Mouse (Mus musculus) CH12.LX (cell line): ENCODE results near the gene Entpd2. TPM values are rescaled to one million over a fixed set of nuclear protein-coding genes. Genes with fewer than 3 reads are reported as not detected.

Experiments used
- DNase-seq: peaks from one replicate; pipeline ENCODE4 v3.0.0-alpha.2; 2013; ENCODE audit errors: extremely low read depth
- H3K27ac ChIP-seq: 2 replicates; pipeline ENCODE4 v1.5.1; 2012; ENCODE audit warnings: low read depth, mild to moderate bottlenecking, control low read depth, moderate library complexity; ENCODE audit not compliant: insufficient read depth
- H3K27me3 ChIP-seq: replicated peaks from 2 replicates; pipeline ENCODE3; 2012; ENCODE audit warnings: inconsistent platforms
- H3K36me3 ChIP-seq, 2 experiments: replicated peaks in 1 of 2; 2 replicates each; pipeline versions ENCODE3 to v1.6.1; 2012; ENCODE audit warnings: inconsistent platforms in 1 of 2, low read length in 1 of 2, mild to moderate bottlenecking in 1 of 2, mixed read lengths in 1 of 2, moderate library complexity in 1 of 2; ENCODE audit not compliant: control insufficient read depth in 1 of 2, insufficient read depth in 1 of 2
- H3K4me1 ChIP-seq, 2 experiments: 2 replicates each; pipeline ENCODE4 v1.6.1; 2012; ENCODE audit warnings: inconsistent platforms in 1 of 2, moderate library complexity in 1 of 2; ENCODE audit not compliant: insufficient read depth in 2 of 2, control insufficient read depth in 1 of 2
- H3K4me2 ChIP-seq: 2 replicates; pipeline ENCODE4 v1.6.1; 2012; ENCODE audit warnings: low read depth, mild to moderate bottlenecking, control low read depth; ENCODE audit not compliant: poor library complexity, insufficient read depth, severe bottlenecking
- H3K4me3 ChIP-seq, 3 experiments: fragments of 150-350 bp in 1 of 3; sonication (generic) in 1 of 3; replicated peaks in 1 of 3; 2 replicates each; pipeline versions ENCODE3 to v1.5.1; 2011 to 2012; ENCODE audit warnings: low read depth in 2 of 3, low read length in 2 of 3, mild to moderate bottlenecking in 2 of 3, moderate library complexity in 2 of 3, control low read depth in 1 of 3, improper control_type of control experiment in 1 of 3, inconsistent platforms in 1 of 3, mixed read lengths in 1 of 3; ENCODE audit not compliant: poor library complexity in 1 of 3
- H3K79me2 ChIP-seq: replicated peaks from 2 replicates; pipeline ENCODE4 v1.6.1; 2012; ENCODE audit warnings: mild to moderate bottlenecking, moderate library complexity; ENCODE audit not compliant: control insufficient read depth, poor library complexity, insufficient read depth, severe bottlenecking; ENCODE audit errors: extremely low read depth
- H3K9ac ChIP-seq: 2 replicates; pipeline ENCODE4 v1.6.1; 2012; ENCODE audit warnings: low read depth, mild to moderate bottlenecking, control low read depth, moderate library complexity; ENCODE audit not compliant: insufficient read depth
- H3K9me3 ChIP-seq: replicated peaks from 2 replicates; pipeline ENCODE3; 2012; ENCODE audit warnings: low read length, inconsistent platforms, mixed read lengths
- CTCF ChIP-seq, 2 experiments: IDR thresholded peaks in 1 of 2; conservative IDR thresholded peaks in 1 of 2; 2 replicates each; pipeline ENCODE4 v1.5.1; 2011 to 2012; ENCODE audit warnings: low read depth in 2 of 2, low read length in 2 of 2, improper control_type of control experiment in 1 of 2, inconsistent platforms in 1 of 2, mild to moderate bottlenecking in 1 of 2, moderate library complexity in 1 of 2
- E2F4 ChIP-seq: IDR thresholded peaks from 2 replicates; pipeline ENCODE4 v1.6.1; 2011; ENCODE audit warnings: low read depth, low read length, improper control_type of control experiment; ENCODE audit not compliant: insufficient replicate concordance
- GABPA ChIP-seq: IDR thresholded peaks from 2 replicates; pipeline ENCODE4 v1.6.1; 2012; ENCODE audit warnings: low read depth, low read length, improper control_type of control experiment, inconsistent platforms; ENCODE audit not compliant: insufficient replicate concordance
- HCFC1 ChIP-seq: IDR thresholded peaks from 2 replicates; pipeline ENCODE4 v1.6.1; 2012; ENCODE audit warnings: low read depth, mild to moderate bottlenecking, inconsistent platforms, low read length, improper control_type of control experiment
- JUN ChIP-seq: IDR thresholded peaks from 2 replicates; pipeline ENCODE4 v1.6.1; 2011; ENCODE audit warnings: low read depth, mild to moderate bottlenecking, low read length, improper control_type of control experiment, moderate library complexity; ENCODE audit not compliant: insufficient read depth
- JUND ChIP-seq: conservative IDR thresholded peaks from 2 replicates; pipeline ENCODE4 v1.6.1; 2011; ENCODE audit warnings: low read depth, low read length, improper control_type of control experiment
- MAFK ChIP-seq: IDR thresholded peaks from 2 replicates; pipeline ENCODE4 v1.6.1; 2011; ENCODE audit warnings: low read length, improper control_type of control experiment; ENCODE audit not compliant: insufficient replicate concordance
- MAX ChIP-seq: IDR thresholded peaks from 2 replicates; pipeline ENCODE4 v1.6.1; 2011; ENCODE audit warnings: low read length, improper control_type of control experiment
- POLR2A ChIP-seq: IDR thresholded peaks from 2 replicates; pipeline ENCODE4 v1.6.1; 2011; ENCODE audit warnings: low read depth, mild to moderate bottlenecking, improper control_type of control experiment, low read length
- POLR2AphosphoS2 ChIP-seq: IDR thresholded peaks from 2 replicates; pipeline ENCODE4 v1.6.1; 2011; ENCODE audit warnings: low read depth, low read length, improper control_type of control experiment
- RAD21 ChIP-seq: IDR thresholded peaks from 2 replicates; pipeline ENCODE4 v1.6.1; 2011; ENCODE audit warnings: low read depth, mild to moderate bottlenecking, low read length, improper control_type of control experiment, moderate library complexity
- SIN3A ChIP-seq: IDR thresholded peaks from 2 replicates; pipeline ENCODE4 v1.6.1; 2012; ENCODE audit warnings: low read length, improper control_type of control experiment, inconsistent platforms
- SMC3 ChIP-seq: IDR thresholded peaks from 2 replicates; pipeline ENCODE4 v1.6.1; 2011; ENCODE audit warnings: low read depth, low read length, improper control_type of control experiment
- UBTF ChIP-seq: IDR thresholded peaks from 2 replicates; pipeline ENCODE4 v1.6.1; 2012; ENCODE audit warnings: low read depth, mild to moderate bottlenecking, inconsistent platforms, low read length, improper control_type of control experiment, moderate library complexity
- USF2 ChIP-seq: conservative IDR thresholded peaks from 2 replicates; pipeline ENCODE4 v1.6.1; 2011; ENCODE audit warnings: low read depth, low read length, improper control_type of control experiment
- ZC3H11A ChIP-seq: IDR thresholded peaks from 2 replicates; pipeline ENCODE4 v1.6.1; 2012; ENCODE audit warnings: low read depth, mild to moderate bottlenecking, inconsistent platforms, low read length, improper control_type of control experiment
- dilution Hi-C: fragments of 300-500 bp; cut with MboI; formaldehyde crosslinking; loops from 2 replicates; pipeline ENCODE4 v1.14.3; 2020; ENCODE audit warnings: low sequenced_read_pairs; ENCODE audit not compliant: extremely low pct_unique_long_range_greater_than_20kb, extremely low pct_ligation_motif_present
- in situ Hi-C: fragments of 300-500 bp; cut with MboI; formaldehyde crosslinking; loops from 3 replicates; pipeline ENCODE4 v1.14.3; 2019; ENCODE audit warnings: low sequenced_read_pairs, low pct_ligation_motif_present, low pct_unique_long_range_greater_than_20kb, mixed read lengths
- polyA plus RNA-seq: library from polyadenylated mRNA; unstranded; fragments of >175 nt; gene quantifications from 2 replicates; pipeline ENCODE4 v1.2.1, GENCODE M21; 2012; ENCODE audit warnings: low read depth; ENCODE audit not compliant: insufficient read length
- total RNA-seq, 2 experiments: library from RNA; depleted of rRNA; stranded (reverse); fragments of 300-350 nt in 1 of 2; fragments of >200 nt in 1 of 2; gene quantifications; 2 replicates each; pipeline ENCODE4 v1.2.3; 2012 to 2014

Gene Entpd2
- total and polyA plus RNA-seq, 3 experiments, result not detected

DNA sequence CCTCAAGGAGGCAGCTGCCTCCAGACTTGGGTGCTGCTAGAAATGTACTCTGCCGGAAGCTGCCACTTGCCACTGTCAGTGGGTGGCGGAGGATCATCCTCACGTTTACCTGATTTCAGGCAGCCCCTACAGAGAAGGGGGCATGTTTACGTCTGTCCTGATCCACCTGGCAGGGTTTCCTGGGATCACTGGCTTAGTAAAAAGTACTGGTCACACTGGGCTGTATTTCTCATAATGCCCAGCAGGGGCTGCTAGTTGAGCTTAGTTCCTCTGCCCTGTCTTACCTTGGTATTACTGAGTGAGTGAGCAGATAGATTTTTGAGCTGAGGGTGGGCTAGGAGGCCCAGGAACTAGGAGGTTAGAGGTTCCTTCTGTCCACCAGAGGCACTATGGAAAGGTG is 19.1 kb upstream of the Entpd2 start:
- DNase-seq, result peak; percentile 51
- peaks cover 12 to 16% of the 10 kb centered on the region in 2 experiments for H3K4me1 ChIP-seq
- TF ChIP-seq JUN (no peak), E2F4 (no peak), SIN3A (no peak), USF2 (no peak), RAD21 (peak; percentile 70), CTCF (conservative IDR thresholded peaks at IDR 0.05 in 1 of 2, IDR thresholded peaks at IDR 0.05 in 1 of 2; ENCODE audit: low read depth in 2 of 2, low read length in 2 of 2) (peak; percentile 83 to 84), JUND (no peak), MAX (no peak), SMC3 (peak; percentile 74), POLR2A (no peak)
- in situ Hi-C loops (no loop called here), dilution Hi-C loops (no loop called here)
- no peaks in the 10 kb centered on the region for H3K27me3 ChIP-seq
- H3K4me2 ChIP-seq, result no peak overlapping the region
- H3K79me2 ChIP-seq, result no peaks in the 10 kb centered on the region
- no peak overlapping the region for H3K27ac ChIP-seq
- H3K4me3 ChIP-seq, result no peak overlapping the region
- no peak overlapping the region for H3K9ac ChIP-seq
- H3K9me3 ChIP-seq, result no peaks in the 10 kb centered on the region
- peaks cover 23 to 47% of the 10 kb centered on the region in 2 experiments for H3K36me3 ChIP-seq

DNA sequence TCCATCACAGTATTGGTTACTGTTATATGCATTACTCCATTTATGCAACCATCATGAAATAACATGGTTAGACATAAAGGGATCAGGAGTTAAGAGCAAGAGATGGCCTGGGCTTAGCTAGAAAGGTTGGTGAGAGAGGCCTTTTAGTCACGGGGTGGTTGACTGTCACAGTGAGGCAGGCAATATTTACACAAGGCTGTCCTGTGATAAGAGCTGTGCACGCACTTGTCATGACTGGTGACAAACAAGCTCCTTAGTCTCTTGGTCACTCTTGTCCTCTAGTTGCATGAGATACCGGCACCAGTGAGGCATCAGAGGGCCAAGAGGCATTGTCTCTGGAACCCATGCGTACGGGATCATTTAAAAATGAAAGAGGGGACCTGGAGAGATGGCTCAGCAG is 11.2 kb upstream of the Entpd2 start:
- DNase-seq, result no peak
- no peak overlapping the region for H3K9ac ChIP-seq
- no peak overlapping the region for H3K4me2 ChIP-seq
- H3K4me1 ChIP-seq, result peaks cover 2 to 5% of the 10 kb centered on the region in 2 experiments; a peak in 2 of 4 replicates
- H3K27me3 ChIP-seq, result peaks cover 22% of the 10 kb centered on the region
- H3K9me3 ChIP-seq, result no peaks in the 10 kb centered on the region
- no peak overlapping the region for H3K4me3 ChIP-seq
- H3K79me2 ChIP-seq, result no peaks in the 10 kb centered on the region
- in situ Hi-C loops, result no loop called here
- H3K27ac ChIP-seq, result no peak overlapping the region
- no peaks in the 10 kb centered on the region for H3K36me3 ChIP-seq
- dilution Hi-C loops, result no loop called here
- no peak for TF ChIP-seq UBTF
- no peak for TF ChIP-seq SMC3

DNA sequence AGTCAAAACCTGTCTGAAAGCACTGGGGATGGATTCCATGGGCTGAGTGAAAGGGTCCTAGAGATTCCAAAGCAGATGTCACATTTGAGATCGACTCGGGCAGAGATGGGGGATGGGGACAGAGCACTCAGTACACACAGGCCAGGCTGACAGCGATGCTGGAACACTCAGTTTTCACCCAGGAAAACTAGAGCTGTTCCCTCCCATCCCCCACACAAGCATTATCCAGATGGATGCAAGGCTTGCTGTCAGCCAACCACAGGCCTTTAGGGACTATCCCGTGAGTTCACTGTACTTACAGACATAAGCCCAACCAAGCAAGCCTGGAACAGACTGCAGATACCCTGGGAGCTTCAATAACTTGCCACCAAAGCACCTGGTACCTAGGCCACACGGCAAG is 4.4 kb upstream of the Entpd2 start:
- H3K79me2 ChIP-seq, result no peaks in the 10 kb centered on the region
- no peaks in the 10 kb centered on the region for H3K9me3 ChIP-seq
- no peaks in the 10 kb centered on the region for H3K36me3 ChIP-seq
- no peak for TF ChIP-seq MAX
- no peak for TF ChIP-seq GABPA
- no peak for TF ChIP-seq MAFK
- no peak for TF ChIP-seq POLR2AphosphoS2
- no peak for TF ChIP-seq E2F4
- no peak for TF ChIP-seq HCFC1
- no peak for TF ChIP-seq ZC3H11A
- no peak overlapping the region for H3K9ac ChIP-seq
- H3K4me3 ChIP-seq, result no peak overlapping the region
- peaks cover 43% of the 10 kb centered on the region for H3K27me3 ChIP-seq
- dilution Hi-C loops (no loop called here), in situ Hi-C loops (no loop called here)
- H3K4me2 ChIP-seq, result no peak overlapping the region
- H3K27ac ChIP-seq, result no peak overlapping the region
- H3K4me1 ChIP-seq, result peaks cover 0 to 8% of the 10 kb centered on the region in 2 experiments; a peak in 2 of 4 replicates
- DNase-seq, result no peak
